Mouse (Mus musculus): ENCODE measurements around the gene Ptprn2.

Gene Ptprn2

DNA sequence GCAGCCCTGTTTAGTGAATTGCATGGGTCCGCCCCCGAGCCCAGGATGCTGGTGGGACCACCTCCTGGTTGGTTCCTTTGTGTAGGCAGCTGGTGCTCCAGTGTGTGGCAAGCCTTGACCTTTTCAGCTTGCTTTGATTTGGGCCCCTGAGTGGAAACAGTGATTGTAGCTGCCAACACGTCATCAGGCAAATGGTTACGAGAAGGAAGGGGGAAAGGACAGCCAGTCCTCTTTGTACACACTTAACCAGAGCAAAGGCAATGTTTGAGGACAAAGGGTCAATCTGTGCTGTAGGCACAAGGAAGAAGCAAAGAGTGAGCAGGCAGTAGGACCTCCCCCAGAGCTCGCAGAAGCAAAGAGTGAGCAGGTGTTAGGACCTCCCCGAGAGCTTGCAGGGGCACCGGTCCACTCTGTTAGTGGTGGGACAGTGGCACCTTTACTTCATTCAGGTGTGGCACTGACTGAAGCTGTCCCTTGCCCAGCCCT, 286.6 kb downstream of the Ptprn2 start:
- DNase-seq (ENCODE audit: extremely low read depth, insufficient read length, low spot score): no peak

- DNase-seq (ENCODE audit: extremely low read depth, insufficient read length, low spot score): no peak
Measured at GRCm38 (mm10) chr12:116773344-116773743, 287.8 kb downstream of the Ptprn2 start.

DNA sequence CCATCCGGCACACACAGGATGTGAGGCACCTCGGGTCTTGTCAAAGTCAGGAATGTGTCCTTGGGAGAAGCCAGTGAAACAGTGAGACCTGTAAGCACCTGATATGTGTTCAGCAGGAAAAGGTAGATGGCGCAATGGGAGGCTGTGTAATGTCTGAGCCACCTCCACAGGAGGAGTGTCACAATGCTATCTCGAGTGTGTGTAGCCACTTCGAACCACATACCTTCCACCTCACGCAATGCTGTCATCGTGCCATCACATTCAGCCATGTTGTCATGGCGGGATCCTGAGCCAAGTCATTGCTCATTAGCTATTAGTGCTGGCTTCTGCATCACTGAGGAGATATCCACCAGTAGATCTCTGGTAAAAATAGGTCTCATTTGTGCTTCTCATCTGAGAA, 290.9 kb downstream of the Ptprn2 start:
- no peak for DNase-seq (ENCODE audit: extremely low read depth, insufficient read length, low spot score)

GRCm38 (mm10) chr12:116778095-116779090, 292.9 kb downstream of the Ptprn2 start:
- DNase-seq (ENCODE audit: extremely low read depth, insufficient read length, low spot score): no peak

DNA sequence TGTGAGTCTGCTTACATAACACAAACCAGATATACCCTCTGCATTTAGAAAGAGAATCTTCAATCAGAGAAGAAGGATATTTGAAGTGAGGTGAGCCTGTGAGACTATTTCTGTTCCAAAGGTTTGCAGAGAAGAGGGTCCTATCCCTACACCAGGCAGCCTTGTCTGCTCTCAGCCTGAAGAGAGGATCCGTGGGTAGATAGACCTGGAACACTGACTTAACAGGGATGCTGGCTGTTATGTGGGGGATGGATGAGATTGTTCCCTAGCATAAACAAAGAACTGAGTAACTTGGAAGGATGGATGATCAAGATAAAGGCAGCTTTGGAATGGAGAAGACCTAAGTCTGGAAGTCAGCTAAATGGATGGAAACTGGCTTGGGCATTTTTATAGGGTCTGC, 294.9 kb downstream of the Ptprn2 start:
- DNase-seq (ENCODE audit: extremely low read depth, insufficient read length, low spot score): no peak

- no peak for DNase-seq (ENCODE audit: extremely low read depth, insufficient read length, low spot score)
Measured at GRCm38 (mm10) chr12:116785731-116786130, 300.2 kb downstream of the Ptprn2 start.

GRCm38 (mm10) chr12:116788346-116788745, 302.8 kb downstream of the Ptprn2 start:
- DNase-seq (ENCODE audit: extremely low read depth, insufficient read length, low spot score): no peak

DNA sequence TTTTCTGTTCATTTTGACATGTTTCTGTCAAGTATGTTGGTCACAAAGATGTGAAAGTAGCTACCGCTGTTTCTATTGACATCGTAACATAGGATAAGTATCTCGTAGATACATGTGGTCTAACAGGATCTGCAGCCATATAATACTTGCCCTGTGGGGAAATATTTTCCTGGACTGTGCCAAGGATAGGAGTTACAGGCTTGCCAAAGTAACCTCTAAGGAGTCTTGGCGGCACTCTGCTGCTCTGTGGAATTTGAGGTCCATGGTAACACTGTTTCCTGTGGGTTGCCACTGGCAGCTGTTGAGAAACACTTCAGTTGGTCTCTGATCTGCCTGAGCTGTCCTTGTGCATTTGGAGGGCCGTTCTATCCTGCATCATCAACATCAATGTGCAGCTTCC, 317.8 kb downstream of the Ptprn2 start:
- no peak for DNase-seq (ENCODE audit: extremely low read depth, insufficient read length, low spot score)

DNA sequence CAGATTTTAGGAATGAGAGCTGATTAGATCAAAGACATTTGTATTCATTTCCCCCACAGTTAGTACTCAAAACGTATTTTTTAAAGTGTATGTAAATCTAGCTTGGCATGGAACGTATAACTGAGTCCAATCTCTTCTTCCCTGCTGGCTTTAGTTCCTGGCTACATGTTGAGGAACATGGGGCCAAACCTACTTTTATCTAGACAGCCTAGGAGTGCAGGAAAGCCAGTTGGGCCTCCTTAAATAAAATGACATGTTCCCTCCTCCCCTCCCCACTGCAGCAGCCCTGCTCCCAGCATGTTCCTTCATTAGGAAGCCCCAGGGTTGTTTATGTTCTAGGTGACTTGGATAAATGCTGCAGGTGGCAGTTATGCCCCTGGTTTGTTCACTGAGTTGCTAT, 319.2 kb downstream of the Ptprn2 start:
- no peak for DNase-seq (ENCODE audit: extremely low read depth, insufficient read length, low spot score)

DNA sequence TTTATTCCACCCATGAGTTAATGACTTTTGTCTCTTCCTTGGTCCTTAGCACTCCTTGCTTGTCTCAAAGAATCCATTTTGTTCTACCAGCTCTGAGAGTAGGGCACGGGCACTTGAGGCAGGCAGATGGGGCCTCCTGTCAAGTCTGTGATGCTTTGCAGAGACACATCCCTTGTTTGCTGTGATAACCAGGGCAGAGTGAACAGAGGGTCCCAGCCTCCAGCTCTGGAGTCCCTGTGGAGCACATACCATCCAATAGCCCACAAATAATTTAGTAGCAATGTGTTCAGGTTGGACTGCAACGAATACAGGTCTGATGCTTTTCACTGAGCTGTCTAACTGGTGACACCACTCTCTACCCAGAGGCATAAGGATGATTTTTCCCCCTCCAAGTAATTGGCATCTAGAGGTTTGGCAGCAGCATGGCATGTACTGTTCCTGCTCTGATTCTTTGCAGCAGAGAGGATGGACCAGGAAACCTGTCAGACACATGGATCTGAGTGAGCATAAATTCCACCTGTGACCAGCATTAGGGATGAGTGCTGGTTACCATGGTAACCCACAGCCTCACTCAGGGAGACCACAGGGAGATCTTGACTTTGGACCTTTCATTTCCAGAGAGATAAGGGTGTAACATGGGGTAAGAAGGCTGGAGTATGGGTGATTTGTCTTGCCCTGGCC, 319.7 kb downstream of the Ptprn2 start:
- DNase-seq (ENCODE audit: extremely low read depth, insufficient read length, low spot score): no peak

DNA sequence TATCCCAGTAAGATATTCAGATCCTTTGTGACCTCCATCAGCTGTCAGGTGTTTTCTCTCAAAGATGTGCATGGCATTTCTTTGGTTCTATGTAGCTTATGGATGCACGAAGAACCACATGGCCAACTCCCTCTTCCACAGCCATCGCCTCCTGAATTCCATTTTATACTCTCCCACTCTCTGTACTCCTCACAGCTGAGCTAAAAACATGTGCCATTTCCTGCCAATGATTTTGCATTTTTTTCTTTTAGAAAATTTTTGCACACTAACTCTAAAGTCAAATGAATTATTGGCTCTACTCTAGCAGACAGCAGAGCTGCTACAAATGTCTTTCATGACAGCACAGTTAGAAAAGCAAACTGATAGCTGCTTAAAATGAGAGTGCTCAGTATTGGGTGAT, 320.6 kb downstream of the Ptprn2 start:
- DNase-seq (ENCODE audit: extremely low read depth, insufficient read length, low spot score): no peak

GRCm38 (mm10) chr12:116813012-116813411, 327.5 kb downstream of the Ptprn2 start:
- DNase-seq (ENCODE audit: extremely low read depth, insufficient read length, low spot score): no peak

DNA sequence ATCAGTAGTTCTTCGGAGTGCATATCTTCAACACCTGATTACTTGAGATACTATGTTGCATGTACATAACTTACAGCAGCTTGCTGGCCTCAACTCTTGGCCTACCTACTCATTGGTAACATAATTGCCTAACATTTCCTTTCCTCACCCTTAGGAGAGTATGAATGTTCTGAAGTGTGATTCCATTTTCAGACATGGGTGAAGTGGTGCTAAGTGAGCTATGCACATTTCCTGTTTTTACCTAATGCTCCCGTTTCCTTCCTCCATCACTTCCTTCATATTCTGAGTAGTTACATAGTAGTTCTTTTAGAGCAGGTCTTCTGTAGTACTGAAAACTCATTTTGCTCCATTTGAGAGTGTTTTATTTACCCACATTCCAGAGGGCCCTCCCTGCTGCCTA, 334.3 kb downstream of the Ptprn2 start:
- no peak for DNase-seq (ENCODE audit: extremely low read depth, insufficient read length, low spot score)

GRCm38 (mm10) chr12:116823341-116823740, 337.8 kb downstream of the Ptprn2 start:
- no peak for DNase-seq (ENCODE audit: extremely low read depth, insufficient read length, low spot score)

DNA sequence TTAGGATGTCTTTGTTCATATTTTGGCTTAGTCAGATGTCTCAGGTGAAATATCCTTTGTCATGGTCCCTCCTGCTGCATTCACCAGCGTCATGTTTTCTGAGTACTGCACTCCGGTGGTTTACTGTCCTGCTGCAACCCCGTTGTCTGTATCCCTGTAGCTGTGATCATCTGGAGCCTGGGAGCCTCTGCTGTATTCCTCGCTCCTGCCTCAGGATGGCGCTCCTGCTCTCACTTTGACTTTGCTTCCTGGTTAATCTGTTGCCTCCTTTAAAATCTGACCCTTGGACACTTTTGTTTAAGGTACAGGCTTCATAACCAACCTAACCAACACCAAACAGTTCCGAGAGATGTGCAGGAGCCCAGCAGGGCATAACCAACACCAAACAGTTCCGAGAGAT, 342.2 kb downstream of the Ptprn2 start:
- no peak for DNase-seq (ENCODE audit: extremely low read depth, insufficient read length, low spot score)

GRCm38 (mm10) chr12:116838611-116839192, 353.2 kb downstream of the Ptprn2 start:
- DNase-seq (ENCODE audit: extremely low read depth, insufficient read length, low spot score): no peak

DNA sequence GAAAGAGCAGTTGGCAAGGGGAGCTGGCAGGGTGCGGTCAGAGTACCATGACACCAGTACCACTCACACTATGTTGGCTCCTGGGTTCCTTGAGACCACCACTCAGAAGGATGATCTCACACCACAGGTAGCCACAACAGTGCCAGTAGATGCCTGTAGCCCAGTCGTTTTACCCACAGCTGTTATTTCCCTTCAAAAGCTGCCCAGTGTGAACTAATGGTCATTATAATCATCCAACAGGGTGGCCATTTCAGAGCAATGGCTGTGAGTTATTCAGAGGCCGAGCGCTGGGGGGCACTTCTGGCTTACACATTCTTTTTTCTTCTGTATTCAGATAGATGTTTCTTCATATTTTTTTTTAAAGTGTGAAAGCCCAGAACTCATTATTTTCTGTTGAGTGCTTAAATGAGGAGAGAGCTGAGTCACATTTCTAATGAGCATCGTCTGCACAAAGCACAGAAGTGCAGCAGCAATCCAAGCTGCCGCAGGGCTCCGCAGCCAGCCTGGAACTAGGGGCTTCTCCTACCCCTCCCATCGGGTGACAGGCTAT, 357.3 kb downstream of the Ptprn2 start:
- no peak for DNase-seq (ENCODE audit: extremely low read depth, insufficient read length, low spot score)

GRCm38 (mm10) chr12:116846220-116846619, 360.7 kb downstream of the Ptprn2 start:
- DNase-seq (ENCODE audit: extremely low read depth, insufficient read length, low spot score): no peak

DNA sequence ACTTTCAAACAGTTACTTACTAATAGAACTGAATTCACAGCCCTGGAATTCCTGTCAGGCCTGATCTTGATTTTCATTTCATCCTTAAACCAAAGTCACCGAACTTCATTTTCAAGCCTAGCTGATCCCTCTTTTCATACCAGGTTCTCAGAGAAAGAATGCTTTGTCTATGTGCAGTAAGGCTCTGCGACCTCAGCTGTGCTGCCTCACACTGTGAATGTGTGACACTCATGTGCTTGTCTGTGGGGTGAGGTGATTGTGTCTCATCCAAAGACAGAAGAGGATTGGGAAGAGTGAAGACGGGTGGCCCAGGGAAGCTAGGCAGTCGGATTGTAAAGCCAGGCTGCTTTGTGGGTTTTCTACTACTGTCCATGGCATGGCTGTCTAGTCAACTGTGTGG, 361.5 kb downstream of the Ptprn2 start:
- DNase-seq (ENCODE audit: extremely low read depth, insufficient read length, low spot score): no peak

GRCm38 (mm10) chr12:116856307-116856706, 370.8 kb downstream of the Ptprn2 start:
- DNase-seq (ENCODE audit: extremely low read depth, insufficient read length, low spot score): no peak
